Comparison of ENCODE assay signal across 13 mouse cellular contexts in genomic region chr7:29421909-29422244, GRCm38 (mm10).
DNase-seq lines count a peak whose midpoint lies in the region; ATAC-seq and TF ChIP-seq lines count a peak whose summit lies in the region.
"Had no signal": no experiment of that assay in that cellular context is flagged by ENCODE, and none has a peak within 500 bp of the region (broad histone marks: within the 10 kb centered on the region; RNA-seq: fewer than 3 reads in every experiment).

No protein-coding gene starts in this region.

- 33% methylated on average over 3 of the region's 3 CpGs for WGBS in forebrain, embryonic 10.5 days
- 37% methylated on average over 3 of the region's 3 CpGs for WGBS in forebrain, embryonic 11.5 days
- 33% methylated on average over 3 of the region's 3 CpGs for WGBS in hindbrain, embryonic 13.5 days
- 29% methylated on average over 3 of the region's 3 CpGs for WGBS in midbrain, embryonic 13.5 days

- H3K4me3 ChIP-seq in forebrain, embryonic 10.5 days = no peak overlapping the region
- H3K4me3 ChIP-seq in forebrain, embryonic 11.5 days (ENCODE audit: low read depth, low read length) = no peak overlapping the region
- no peak overlapping the region for H3K4me3 ChIP-seq in hindbrain, embryonic 13.5 days
- H3K4me3 ChIP-seq in midbrain, embryonic 13.5 days (replicated peaks) = no peak overlapping the region

- no peak for TF ChIP-seq POLR2A in brain, embryonic 14.5 days (IDR thresholded peaks at IDR 0.05; ENCODE audit: borderline replicate concordance, extremely low read depth, insufficient read depth, insufficient read length, poor library complexity, severe bottlenecking)

- peaks cover 61% of the 10 kb centered on the region for H3K4me1 ChIP-seq in forebrain, embryonic 10.5 days
- H3K4me1 ChIP-seq in forebrain, embryonic 11.5 days (replicated peaks; ENCODE audit: control insufficient read depth, insufficient read depth, low read length) = peaks cover 13% of the 10 kb centered on the region
- peaks cover 27% of the 10 kb centered on the region for H3K4me1 ChIP-seq in hindbrain, embryonic 13.5 days (replicated peaks)
- H3K4me1 ChIP-seq in midbrain, embryonic 13.5 days (replicated peaks) = peaks cover 29% of the 10 kb centered on the region

- H3K9ac ChIP-seq in forebrain, embryonic 11.5 days (ENCODE audit: low read length) = no peak overlapping the region
- H3K9ac ChIP-seq in hindbrain, embryonic 13.5 days = no peak overlapping the region
- H3K9ac ChIP-seq in midbrain, embryonic 13.5 days (replicated peaks) = peak overlapping the region; percentile 36; the same call in 1 of the 2 replicates

- no peaks in the 10 kb centered on the region for H3K27me3 ChIP-seq in forebrain, embryonic 10.5 days (ENCODE audit: poor library complexity, severe bottlenecking)
- no peaks in the 10 kb centered on the region for H3K27me3 ChIP-seq in forebrain, embryonic 11.5 days (ENCODE audit: control insufficient read depth, insufficient read depth, low read length)
- no peaks in the 10 kb centered on the region for H3K27me3 ChIP-seq in hindbrain, embryonic 13.5 days
- H3K27me3 ChIP-seq in midbrain, embryonic 13.5 days = no peaks in the 10 kb centered on the region

- H3K9me3 ChIP-seq in forebrain, embryonic 10.5 days = no peaks in the 10 kb centered on the region
- no peaks in the 10 kb centered on the region for H3K9me3 ChIP-seq in forebrain, embryonic 11.5 days (ENCODE audit: control insufficient read depth, low read length)
- H3K9me3 ChIP-seq in hindbrain, embryonic 13.5 days = no peaks in the 10 kb centered on the region
- no peaks in the 10 kb centered on the region for H3K9me3 ChIP-seq in midbrain, embryonic 13.5 days

- H3K4me2 ChIP-seq in forebrain, embryonic 11.5 days (ENCODE audit: low read depth, low read length, severe bottlenecking) = no peak overlapping the region
- no peak overlapping the region for H3K4me2 ChIP-seq in hindbrain, embryonic 13.5 days
- H3K4me2 ChIP-seq in midbrain, embryonic 13.5 days (replicated peaks) = no peak overlapping the region

- DNase-seq in forebrain, embryonic 10.5 days (ENCODE audit: extremely low spot score, low spot score) = no peak
- no peak for DNase-seq in forebrain, embryonic 11.5 days (ENCODE audit: low spot score)
- DNase-seq in brain, embryonic 14.5 days (ENCODE audit: low read depth) = peak; percentile 50
- DNase-seq in adrenal gland, postnatal 10 days = no peak
- DNase-seq in testis, postnatal 14 days (ENCODE audit: low spot score) = no peak
- no peak for DNase-seq in cerebellum, adult 9-10 months
- DNase-seq: cerebellum, adult 11 months; gastrocnemius, postnatal 36 days; liver; lung, postnatal 14 days; thymus, postnatal 25 days had no signal

- H3K27ac ChIP-seq in forebrain, embryonic 10.5 days = peak overlapping the region; percentile 4
- H3K27ac ChIP-seq in forebrain, embryonic 11.5 days (ENCODE audit: low read depth, low read length) = no peak overlapping the region
- H3K27ac ChIP-seq in hindbrain, embryonic 13.5 days = peak overlapping the region; percentile 75
- H3K27ac ChIP-seq in midbrain, embryonic 13.5 days = peak overlapping the region; percentile 76

- TF ChIP-seq CTCF in brain, embryonic 14.5 days (IDR thresholded peaks at IDR 0.05; ENCODE audit: borderline replicate concordance, extremely low read depth, insufficient read depth, insufficient read length) = no peak

- H3K36me3 ChIP-seq in forebrain, embryonic 10.5 days (replicated peaks) = no peaks in the 10 kb centered on the region
- no peaks in the 10 kb centered on the region for H3K36me3 ChIP-seq in forebrain, embryonic 11.5 days (ENCODE audit: control insufficient read depth, insufficient read depth, low read length)
- no peaks in the 10 kb centered on the region for H3K36me3 ChIP-seq in hindbrain, embryonic 13.5 days
- H3K36me3 ChIP-seq in midbrain, embryonic 13.5 days = no peaks in the 10 kb centered on the region

- ATAC-seq in forebrain, embryonic 11.5 days (replicated peaks; ENCODE audit: low FRiP score) = no peak; the same call in 1 of the 2 replicates
- ATAC-seq in hindbrain, embryonic 13.5 days (ENCODE audit: low FRiP score) = no peak
- ATAC-seq in midbrain, embryonic 13.5 days = no peak; the same call in 1 of the 2 replicates
